Mouse (Mus musculus) kidney, embryonic 16.5 days (tissue): Measurements from ENCODE around the gene Hist1h3d. TPM values are rescaled to one million over a fixed set of nuclear protein-coding genes. Genes with fewer than 3 reads are reported as not detected.
"Not testable (repeated sequence)": the region's sequence is repeated elsewhere in the genome, so short reads cannot be mapped to it uniquely, and the experiment has no call there.

Experiments used
- ATAC-seq: fragments of 200-750 bp; cut with Nextera tagmentation; 2 replicates; pipeline ENCODE4 v1.8.0; 2017; ENCODE audit warnings: moderate TSS enrichment; ENCODE audit not compliant: low FRiP score, low TSS enrichment
- H3K27ac ChIP-seq: fragments of 300-500 bp; sonication (generic); 2 replicates; pipeline ENCODE4 v1.5.1; 2014; ENCODE audit warnings: low read length
- H3K27me3 ChIP-seq: fragments of 300-500 bp; sonication (generic); 2 replicates; pipeline ENCODE4 v1.6.1; 2014; ENCODE audit warnings: low read length, control low read depth, mixed read lengths; ENCODE audit not compliant: insufficient read depth
- H3K36me3 ChIP-seq: fragments of 300-500 bp; sonication (generic); 2 replicates; pipeline ENCODE4 v1.6.1; 2014; ENCODE audit warnings: low read length, control low read depth, mixed read lengths; ENCODE audit not compliant: insufficient read depth
- H3K4me1 ChIP-seq: fragments of 300-500 bp; sonication (generic); 2 replicates; pipeline ENCODE4 v1.6.1; 2014; ENCODE audit warnings: low read length, control low read depth, mixed read lengths; ENCODE audit not compliant: insufficient read depth
- H3K4me2 ChIP-seq: fragments of 300-500 bp; sonication (generic); replicated peaks from 2 replicates; pipeline ENCODE4 v1.6.1; 2014; ENCODE audit warnings: low read depth, low read length
- H3K4me3 ChIP-seq: fragments of 300-500 bp; sonication (generic); 2 replicates; pipeline ENCODE4 v1.5.1; 2014; ENCODE audit warnings: mild to moderate bottlenecking, low read length
- H3K9ac ChIP-seq: fragments of 300-500 bp; sonication (generic); replicated peaks from 2 replicates; pipeline ENCODE4 v1.6.1; 2014; ENCODE audit warnings: low read length
- H3K9me3 ChIP-seq: fragments of 300-500 bp; sonication (generic); 2 replicates; pipeline ENCODE4 v1.6.1; 2016; ENCODE audit warnings: low read length, control low read depth
- WGBS: fragments of 180-500 bp; shearing (Covaris S2); extraction: QIAGEN DNeasy Blood & Tissue Kit; methylation state at CpG from one replicate; pipeline ENCODE4 v1.1.7; 2014; 5-methylcytosine and 5-hydroxymethylcytosine counted together
- polyA plus RNA-seq: library from polyadenylated mRNA; unstranded; fragments of >200 nt; fragmentation: Nextera tagmentation; extraction: Ambion mirVana; gene quantifications from 2 replicates; pipeline ENCODE4 v1.2.1, GENCODE M21; 2015

The Hist1h3d gene
- polyA plus RNA-seq, 1 experiment from 2014 or later = 6.1 TPM

- Histone ChIP-seq H3K4me3 (no peak overlapping the region), H3K9ac (no peak overlapping the region), H3K9me3 (no peaks in the 10 kb centered on the region), H3K27ac (peak overlapping the region; percentile 100), H3K27me3 (no peaks in the 10 kb centered on the region), H3K4me2 (no peak overlapping the region), H3K36me3 (no peaks in the 10 kb centered on the region), H3K4me1 (peaks cover under 1% of the 10 kb centered on the region; the same call in 1 of the 2 replicates)
- ATAC-seq = no peak
- 72% methylated on average over 2 of the region's 2 CpGs for WGBS
Observed at GRCm38 (mm10) chr13:23564482-23564881, 11.1 kb upstream of the Hist1h3d start.

- peak overlapping the region; percentile 61 for H3K9ac ChIP-seq
- WGBS = under 1% methylated on average over 20 of the region's 41 CpGs
Observed at GRCm38 (mm10) chr13:23570261-23571021, 5.1 kb upstream of the Hist1h3d start.

GRCm38 (mm10) chr13:23571022-23571503, 4.5 kb upstream of the Hist1h3d start, which contains the start of the genes Hist1h2ae and Hist1h2bg:
Gene Hist1h2ae, minus strand, starts transcription at chr13:23571220.
Gene Hist1h2bg, plus strand, starts transcription at chr13:23571396.
- peak within 1 kb of the TSS; percentile 97 for H3K27ac ChIP-seq
- peak within 1 kb of the TSS; percentile 78 for H3K4me2 ChIP-seq
- 0% methylated on average over 18 of the region's 18 CpGs for whole genome bisulfite sequencing
- ATAC-seq = peak; percentile 91
- H3K9ac ChIP-seq = peak within 1 kb of the TSS; percentile 75
- H3K4me3 ChIP-seq = peak within 1 kb of the TSS; percentile 57
- H3K9me3 ChIP-seq = no peaks in the 10 kb centered on the region
- no peaks in the 10 kb centered on the region for H3K27me3 ChIP-seq
- peaks cover 10% of the 10 kb centered on the region for H3K4me1 ChIP-seq
- H3K36me3 ChIP-seq = no peaks in the 10 kb centered on the region

More at GRCm38 (mm10) chr13:23570261-23571021, 5.1 kb upstream of the Hist1h3d start:
- not testable (repeated sequence) for H3K27me3 ChIP-seq, H3K9me3 ChIP-seq, ATAC-seq, H3K4me1 ChIP-seq, H3K36me3 ChIP-seq
- peak overlapping the region; percentile 57 for H3K4me3 ChIP-seq
- H3K27ac ChIP-seq = peak overlapping the region; percentile 97
- H3K4me2 ChIP-seq = peak overlapping the region; percentile 54

GRCm38 (mm10) chr13:23571504-23572217, 3.9 kb upstream of the Hist1h3d start:
- not testable (repeated sequence) for H3K9me3 ChIP-seq, H3K27me3 ChIP-seq, ATAC-seq, H3K36me3 ChIP-seq
- under 1% methylated on average over 8 of the region's 34 CpGs for WGBS
- Histone ChIP-seq H3K27ac (peak overlapping the region; percentile 97), H3K4me1 (peaks cover 15% of the 10 kb centered on the region), H3K4me3 (peak overlapping the region; percentile 57), H3K9ac (peak overlapping the region; percentile 75), H3K4me2 (peak overlapping the region; percentile 78)

- Histone ChIP-seq H3K27me3 (no peaks in the 10 kb centered on the region), H3K27ac (peak overlapping the region; percentile 97), H3K4me3 (peak overlapping the region; percentile 57), H3K9me3 (no peaks in the 10 kb centered on the region), H3K4me2 (peak overlapping the region; percentile 78), H3K36me3 (no peaks in the 10 kb centered on the region), H3K4me1 (peaks cover 22% of the 10 kb centered on the region), H3K9ac (peak overlapping the region; percentile 80)
- ATAC-seq = no peak
- 18% methylated on average over 2 of the region's 2 CpGs for WGBS
Observed at GRCm38 (mm10) chr13:23572218-23573033, 3.1 kb upstream of the Hist1h3d start.

GRCm38 (mm10) chr13:23573034-23573897, 2.3 kb upstream of the Hist1h3d start:
- Histone ChIP-seq H3K4me2 (peak overlapping the region; percentile 78), H3K4me1 (peaks cover 22% of the 10 kb centered on the region), H3K27ac (peak overlapping the region; percentile 97), H3K9ac (peak overlapping the region; percentile 80), H3K4me3 (peak overlapping the region; percentile 57)
- WGBS = 5% methylated on average over 17 of the region's 20 CpGs
- not testable (repeated sequence) for H3K27me3 ChIP-seq, H3K36me3 ChIP-seq, ATAC-seq, H3K9me3 ChIP-seq

GRCm38 (mm10) chr13:23573898-23574524, 1.6 kb upstream of the Hist1h3d start, which contains the start of the genes Hist1h2bf and Hist1h2ad:
Gene Hist1h2bf, minus strand, starts transcription at chr13:23574196.
Gene Hist1h2ad, plus strand, starts transcription at chr13:23574381.
- under 1% methylated on average over 23 of the region's 42 CpGs for WGBS

GRCm38 (mm10) chr13:23574546-23575170, 905 bp upstream of the Hist1h3d start:
- 0 out of 2 replicates have a peak overlapping the region, but pooled peaks have one; percentile 53 for H3K9ac ChIP-seq
- ATAC-seq = not testable (repeated sequence)
- peak overlapping the region; percentile 57 for H3K4me3 ChIP-seq

More at GRCm38 (mm10) chr13:23573898-23574524, 1.6 kb upstream of the Hist1h3d start, which contains the start of the genes Hist1h2bf and Hist1h2ad:
- Histone ChIP-seq H3K4me1 (peaks cover 22% of the 10 kb centered on the region), H3K4me2 (peak within 1 kb of the TSS; percentile 78), H3K4me3 (peak within 1 kb of the TSS; percentile 57), H3K27ac (peak within 1 kb of the TSS; percentile 97), H3K9ac (peak within 1 kb of the TSS; percentile 80)
- not testable (repeated sequence) for H3K36me3 ChIP-seq, H3K9me3 ChIP-seq, H3K27me3 ChIP-seq
- ATAC-seq = peak; percentile 92

More at GRCm38 (mm10) chr13:23574546-23575170, 905 bp upstream of the Hist1h3d start:
- peaks cover 20% of the 10 kb centered on the region for H3K4me1 ChIP-seq
- H3K9me3 ChIP-seq, H3K36me3 ChIP-seq, H3K27me3 ChIP-seq: not testable (repeated sequence)
- WGBS = under 1% methylated on average over 5 of the region's 39 CpGs
- H3K4me2 ChIP-seq = peak overlapping the region; percentile 51
- peak overlapping the region; percentile 89 for H3K27ac ChIP-seq
